Mouse (Mus musculus) hindbrain, embryonic 11.5 days (tissue): ENCODE data around the gene Mcm5. TPM values are rescaled to one million over a fixed set of nuclear protein-coding genes. Genes with fewer than 3 reads are reported as not detected.

Source experiments
- ATAC-seq: fragments of 200-750 bp; cut with Nextera tagmentation; 2 replicates; pipeline ENCODE4 v1.8.0; 2017; ENCODE audit warnings: mild to moderate bottlenecking, moderate TSS enrichment, moderate library complexity; ENCODE audit not compliant: low FRiP score
- DNase-seq: peaks from one replicate; pipeline ENCODE4 v3.0.0-alpha.2; 2015; ENCODE audit warnings: low spot score
- H3K27ac ChIP-seq: fragments of 300-500 bp; sonication (generic); 2 replicates; pipeline ENCODE4 v1.5.1; 2014; ENCODE audit warnings: mild to moderate bottlenecking, low read depth, low read length
- H3K27me3 ChIP-seq: fragments of 300-500 bp; sonication (generic); 2 replicates; pipeline ENCODE4 v1.6.1; 2014; ENCODE audit warnings: mild to moderate bottlenecking, low read length, moderate library complexity, mixed read lengths; ENCODE audit not compliant: control insufficient read depth, insufficient read depth
- H3K36me3 ChIP-seq: fragments of 300-500 bp; sonication (generic); 2 replicates; pipeline ENCODE4 v1.6.1; 2014; ENCODE audit warnings: mild to moderate bottlenecking, low read length, moderate library complexity, mixed read lengths; ENCODE audit not compliant: control insufficient read depth, insufficient read depth
- H3K4me1 ChIP-seq: fragments of 300-500 bp; sonication (generic); replicated peaks from 2 replicates; pipeline ENCODE4 v1.6.1; 2014; ENCODE audit warnings: low read length, mixed read lengths; ENCODE audit not compliant: control insufficient read depth, insufficient read depth
- H3K4me2 ChIP-seq: fragments of 300-500 bp; sonication (generic); replicated peaks from 2 replicates; pipeline ENCODE4 v1.6.1; 2014; ENCODE audit warnings: mild to moderate bottlenecking, low read depth, low read length
- H3K4me3 ChIP-seq: fragments of 300-500 bp; sonication (generic); 2 replicates; pipeline ENCODE4 v1.5.1; 2014; ENCODE audit warnings: low read depth, low read length
- H3K9ac ChIP-seq: fragments of 300-500 bp; sonication (generic); 2 replicates; pipeline ENCODE4 v1.6.1; 2014; ENCODE audit warnings: low read depth, low read length
- H3K9me3 ChIP-seq: fragments of 300-500 bp; sonication (generic); 2 replicates; pipeline ENCODE4 v1.6.1; 2016; ENCODE audit warnings: low read length; ENCODE audit not compliant: control insufficient read depth
- WGBS: fragments of 180-500 bp; shearing (Covaris S2); extraction: QIAGEN DNeasy Blood & Tissue Kit; methylation state at CpG from one replicate; pipeline ENCODE4 v1.1.7; 2014; 5-methylcytosine and 5-hydroxymethylcytosine counted together
- polyA plus RNA-seq: library from polyadenylated mRNA; unstranded; fragments of >200 nt; fragmentation: Nextera tagmentation; extraction: Ambion mirVana; gene quantifications from 2 replicates; pipeline ENCODE4 v1.2.1, GENCODE M21; 2014

Gene Mcm5
- polyA plus RNA-seq, 1 experiment from 2014 or later, result 133 TPM

- Histone ChIP-seq H3K4me2 (no peak overlapping the region), H3K9me3 (no peaks in the 10 kb centered on the region), H3K9ac (no peak overlapping the region), H3K36me3 (no peaks in the 10 kb centered on the region), H3K4me1 (no peaks in the 10 kb centered on the region), H3K27me3 (no peaks in the 10 kb centered on the region), H3K27ac (no peak overlapping the region), H3K4me3 (no peak overlapping the region)
- 100% methylated on average over 1 of the region's 1 CpGs for WGBS
- ATAC-seq, result no peak
- DNase-seq, result no peak
Measured at GRCm38 (mm10) chr8:75074876-75075275, 34.5 kb upstream of the Mcm5 start.

- no peaks in the 10 kb centered on the region for H3K4me1 ChIP-seq
- 81% methylated on average over 1 of the region's 1 CpGs for WGBS
- ATAC-seq (no peak), DNase-seq (no peak)
- no peaks in the 10 kb centered on the region for H3K9me3 ChIP-seq
- H3K9ac ChIP-seq, result no peak overlapping the region
- no peak overlapping the region for H3K4me3 ChIP-seq
- H3K27ac ChIP-seq, result no peak overlapping the region
- no peak overlapping the region for H3K4me2 ChIP-seq
- no peaks in the 10 kb centered on the region for H3K36me3 ChIP-seq
- H3K27me3 ChIP-seq, result no peaks in the 10 kb centered on the region
Measured at GRCm38 (mm10) chr8:75078215-75078614, 31.2 kb upstream of the Mcm5 start.

DNA sequence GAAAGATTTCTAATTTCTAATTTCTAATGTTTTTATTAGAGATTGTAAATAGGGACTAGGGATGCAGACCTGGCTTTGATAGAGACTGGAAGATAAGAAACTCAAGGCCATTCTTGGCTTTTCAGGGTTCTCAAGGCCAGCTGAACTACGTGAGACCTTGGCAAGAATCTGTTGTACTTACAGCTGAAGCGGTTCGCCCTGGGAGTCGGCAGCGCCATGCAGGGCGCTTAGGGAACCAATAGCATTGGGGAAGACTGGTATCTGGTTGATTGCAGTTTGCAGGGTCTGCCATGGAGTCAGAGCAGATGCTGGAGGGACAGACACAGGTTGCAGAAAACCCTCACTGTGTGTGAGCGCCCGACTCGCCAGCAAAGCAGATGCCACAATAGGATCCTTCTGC is 30.5 kb upstream of the Mcm5 start:
- Histone ChIP-seq H3K4me1 (no peaks in the 10 kb centered on the region), H3K9me3 (no peaks in the 10 kb centered on the region), H3K9ac (no peak overlapping the region), H3K4me3 (no peak overlapping the region), H3K27ac (no peak overlapping the region), H3K36me3 (no peaks in the 10 kb centered on the region), H3K27me3 (no peaks in the 10 kb centered on the region), H3K4me2 (no peak overlapping the region)
- no peak for DNase-seq
- no peak for ATAC-seq
- WGBS, result 98% methylated on average over 9 of the region's 9 CpGs

DNA sequence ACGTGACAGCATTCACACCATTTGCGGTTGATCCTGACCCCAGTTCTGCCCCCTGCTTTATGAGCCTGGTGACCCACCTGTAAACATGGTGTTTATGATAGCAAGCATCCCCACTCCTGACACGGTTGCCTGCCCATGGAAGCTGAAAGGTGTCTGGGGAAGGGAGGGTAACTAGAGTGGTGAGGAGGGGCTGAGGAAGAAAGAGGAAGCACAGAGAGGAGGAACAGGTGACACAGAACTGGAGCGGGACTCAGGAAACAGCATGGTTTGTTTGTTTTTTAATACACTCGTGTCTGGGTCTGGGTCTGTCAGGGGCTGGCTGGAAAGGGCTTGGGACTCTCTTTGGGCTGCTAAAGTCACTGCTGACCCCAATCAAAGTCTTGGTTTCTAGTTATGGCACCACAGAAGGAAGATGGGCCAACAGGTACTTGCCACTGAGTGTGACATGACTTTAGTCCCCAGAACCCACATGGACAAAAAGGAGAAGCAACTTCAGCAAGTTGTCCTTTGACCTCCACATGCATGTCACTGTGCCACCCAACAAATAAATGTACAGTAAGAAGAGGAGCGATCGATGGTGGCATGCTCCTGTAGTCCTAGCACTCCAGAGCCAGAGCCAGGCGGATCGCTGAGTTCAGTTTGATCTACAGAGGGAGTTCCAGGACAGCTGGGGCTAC is 27.9 kb upstream of the Mcm5 start:
- DNase-seq, result no peak
- no peaks in the 10 kb centered on the region for H3K27me3 ChIP-seq
- H3K27ac ChIP-seq, result no peak overlapping the region
- no peak for ATAC-seq
- H3K4me2 ChIP-seq, result no peak overlapping the region
- no peaks in the 10 kb centered on the region for H3K9me3 ChIP-seq
- no peak overlapping the region for H3K9ac ChIP-seq
- WGBS, result 86% methylated on average over 9 of the region's 9 CpGs
- no peaks in the 10 kb centered on the region for H3K4me1 ChIP-seq
- H3K36me3 ChIP-seq, result no peaks in the 10 kb centered on the region
- no peak overlapping the region for H3K4me3 ChIP-seq

GRCm38 (mm10) chr8:75082181-75082805 is 27.1 kb upstream of the Mcm5 start:
- H3K4me1 ChIP-seq, result no peaks in the 10 kb centered on the region
- no peaks in the 10 kb centered on the region for H3K27me3 ChIP-seq
- WGBS, result 88% methylated on average over 6 of the region's 6 CpGs
- H3K4me2 ChIP-seq, result no peak overlapping the region
- no peak overlapping the region for H3K4me3 ChIP-seq
- ATAC-seq (no peak), DNase-seq (no peak)
- no peak overlapping the region for H3K9ac ChIP-seq
- H3K27ac ChIP-seq, result no peak overlapping the region
- H3K9me3 ChIP-seq, result no peaks in the 10 kb centered on the region
- H3K36me3 ChIP-seq, result no peaks in the 10 kb centered on the region

GRCm38 (mm10) chr8:75083846-75084245 is 25.5 kb upstream of the Mcm5 start:
- H3K9me3 ChIP-seq, result no peaks in the 10 kb centered on the region
- H3K9ac ChIP-seq, result no peak overlapping the region
- WGBS, result 8% methylated on average over 15 of the region's 17 CpGs

GRCm38 (mm10) chr8:75084382-75085064 is 24.8 kb upstream of the Mcm5 start:
- WGBS, result 79% methylated on average over 3 of the region's 3 CpGs
- H3K4me2 ChIP-seq, result no peak overlapping the region
- H3K9ac ChIP-seq, result no peak overlapping the region
- H3K27me3 ChIP-seq, result no peaks in the 10 kb centered on the region
- no peaks in the 10 kb centered on the region for H3K36me3 ChIP-seq
- ATAC-seq, result no peak
- no peaks in the 10 kb centered on the region for H3K9me3 ChIP-seq
- no peak overlapping the region for H3K27ac ChIP-seq
- no peaks in the 10 kb centered on the region; the same call in 1 of the 2 replicates for H3K4me1 ChIP-seq
- no peak for DNase-seq
- H3K4me3 ChIP-seq, result no peak overlapping the region

More at GRCm38 (mm10) chr8:75083846-75084245, 25.5 kb upstream of the Mcm5 start:
- no peaks in the 10 kb centered on the region for H3K27me3 ChIP-seq
- H3K4me3 ChIP-seq, result no peak overlapping the region
- peak; percentile 92 for DNase-seq
- no peaks in the 10 kb centered on the region for H3K4me1 ChIP-seq
- H3K36me3 ChIP-seq, result no peaks in the 10 kb centered on the region
- ATAC-seq, result peak; percentile 93
- no peak overlapping the region for H3K27ac ChIP-seq
- H3K4me2 ChIP-seq, result peak overlapping the region; percentile 22; the same call in 1 of the 2 replicates

- Histone ChIP-seq H3K36me3 (no peaks in the 10 kb centered on the region), H3K4me2 (no peak overlapping the region), H3K27ac (no peak overlapping the region), H3K27me3 (no peaks in the 10 kb centered on the region), H3K9me3 (no peaks in the 10 kb centered on the region), H3K4me3 (no peak overlapping the region), H3K4me1 (no peaks in the 10 kb centered on the region; the same call in 1 of the 2 replicates), H3K9ac (no peak overlapping the region)
- 89% methylated on average over 2 of the region's 2 CpGs for WGBS
- DNase-seq (no peak), ATAC-seq (no peak)
Measured at GRCm38 (mm10) chr8:75086002-75086401, 23.4 kb upstream of the Mcm5 start.
